Mouse (Mus musculus): ENCODE measurements around the gene Notch2. TPM values are rescaled to one million over a fixed set of nuclear protein-coding genes. Genes with fewer than 3 reads are reported as not detected.
A peak's percentile ranks its signal among the peaks of the same experiment; 100 is the strongest.

Notch2 gene
- total RNA-seq, 2 experiments from 2014 or later = 28.6 to 32.5 TPM

DNA sequence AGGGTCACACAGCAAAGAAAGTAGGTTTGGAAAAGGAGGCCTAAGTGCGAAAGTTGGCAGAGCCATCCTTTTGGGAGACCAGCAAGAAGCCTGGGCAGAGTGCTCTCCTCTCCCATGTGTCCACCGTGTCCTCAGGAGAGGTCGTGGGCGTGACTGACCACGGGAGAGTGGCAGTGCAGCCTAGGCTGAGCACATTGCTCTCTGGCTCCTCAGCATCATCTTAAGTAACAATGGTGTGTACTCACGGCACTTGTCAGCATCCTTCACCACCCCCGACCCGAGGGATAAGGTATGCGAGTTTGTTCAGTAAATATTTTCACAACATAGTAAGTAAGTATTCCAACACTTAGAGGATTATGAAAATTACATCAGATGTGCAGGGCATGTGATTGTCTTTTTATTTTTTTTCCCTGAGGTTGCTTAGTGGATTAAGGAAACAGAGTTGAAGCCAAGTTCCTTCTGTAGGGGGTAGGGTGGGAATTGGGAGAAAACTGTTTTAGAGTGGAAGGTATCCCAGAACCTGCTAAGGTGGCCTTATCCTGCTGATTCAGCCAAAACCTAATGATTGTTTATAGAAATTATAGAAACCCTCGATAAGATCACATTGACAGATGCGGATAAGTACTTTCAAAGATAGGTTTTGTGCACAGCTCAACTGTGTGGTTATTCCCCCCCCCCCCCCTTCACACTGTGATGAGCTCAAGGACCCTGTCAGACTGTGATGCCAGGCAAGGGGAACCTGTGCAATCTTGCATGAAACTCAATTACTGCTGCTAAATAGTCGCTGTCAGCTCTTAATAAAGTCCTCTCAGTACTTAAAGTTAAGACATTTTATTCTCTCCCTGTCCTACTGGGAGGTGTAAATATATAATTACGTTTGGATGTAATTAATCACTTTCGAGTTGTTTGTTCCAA is 37.4 kb downstream of the Notch2 start:
- no peak for DNase-seq (ENCODE audit: low spot score in 2 of 2)

- DNase-seq (ENCODE audit: low spot score in 2 of 2) = no peak
Measured at GRCm38 (mm10) chr3:98051407-98051968, 38.2 kb downstream of the Notch2 start.

DNA sequence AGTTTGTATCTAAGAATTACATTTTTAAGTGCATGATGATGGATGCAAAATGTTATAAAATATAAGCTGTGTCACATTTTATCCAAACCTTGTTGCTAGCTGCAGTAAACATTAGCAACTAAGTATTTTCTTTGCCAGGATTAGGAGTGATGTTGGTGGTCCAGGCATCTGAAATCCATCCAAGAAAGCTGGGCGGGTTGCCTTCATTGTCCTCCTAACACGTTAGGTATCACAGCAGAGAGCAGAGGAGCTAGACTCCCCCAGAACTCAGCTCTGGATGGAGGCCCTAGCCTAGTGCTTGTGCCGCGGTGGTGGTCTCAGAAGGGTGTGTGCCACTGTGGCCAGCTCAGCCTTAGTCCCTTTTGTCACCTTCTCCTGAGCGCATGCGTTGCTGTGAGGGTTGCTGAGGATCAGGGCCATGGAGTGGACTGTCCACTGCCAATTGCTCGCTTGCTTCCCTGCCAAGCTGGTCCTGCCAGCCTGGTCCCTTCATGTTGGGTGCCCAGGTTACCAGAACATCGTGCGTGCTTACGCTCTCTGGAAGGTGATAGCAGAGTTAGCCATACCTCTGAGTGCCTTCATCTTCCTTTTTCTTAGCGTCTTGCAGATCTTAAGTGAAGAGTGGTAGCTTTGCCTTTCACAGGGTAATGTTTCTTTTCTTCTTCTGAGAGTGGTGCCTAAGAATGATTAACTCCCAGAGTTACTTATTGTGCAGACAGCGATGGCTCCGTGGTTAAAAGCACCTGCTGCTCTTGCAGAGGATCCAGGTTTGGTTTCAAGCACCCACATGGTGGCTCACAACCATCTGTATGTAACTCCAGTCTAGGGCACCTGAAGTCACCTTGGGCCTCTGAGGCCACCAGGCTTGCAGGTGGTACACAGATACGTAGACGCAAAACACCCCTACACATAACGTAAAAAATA is 39.4 kb downstream of the Notch2 start:
- DNase-seq (ENCODE audit: low spot score in 2 of 2) = peak in 1 of 2 experiments; percentile 59

DNA sequence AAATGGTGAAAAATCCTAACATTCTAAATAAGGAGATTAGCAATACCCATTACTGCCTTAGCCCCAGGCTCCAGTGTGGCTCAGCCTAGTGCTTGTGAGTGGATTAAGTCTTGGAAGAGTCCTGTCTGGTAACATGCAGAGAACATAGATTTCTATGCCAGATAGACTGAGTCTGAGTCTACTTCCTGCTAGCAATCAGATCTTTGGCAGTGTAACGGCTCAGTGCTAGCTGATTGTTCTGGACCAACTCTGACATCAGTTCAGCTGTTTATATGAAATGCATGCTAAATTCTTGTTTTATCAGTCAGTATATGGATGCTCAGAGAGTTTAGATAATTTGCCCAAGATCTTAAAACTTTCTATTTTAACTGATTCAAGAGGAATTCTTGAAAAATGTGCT is 40.5 kb downstream of the Notch2 start:
- DNase-seq (ENCODE audit: low spot score in 2 of 2) = no peak

DNA sequence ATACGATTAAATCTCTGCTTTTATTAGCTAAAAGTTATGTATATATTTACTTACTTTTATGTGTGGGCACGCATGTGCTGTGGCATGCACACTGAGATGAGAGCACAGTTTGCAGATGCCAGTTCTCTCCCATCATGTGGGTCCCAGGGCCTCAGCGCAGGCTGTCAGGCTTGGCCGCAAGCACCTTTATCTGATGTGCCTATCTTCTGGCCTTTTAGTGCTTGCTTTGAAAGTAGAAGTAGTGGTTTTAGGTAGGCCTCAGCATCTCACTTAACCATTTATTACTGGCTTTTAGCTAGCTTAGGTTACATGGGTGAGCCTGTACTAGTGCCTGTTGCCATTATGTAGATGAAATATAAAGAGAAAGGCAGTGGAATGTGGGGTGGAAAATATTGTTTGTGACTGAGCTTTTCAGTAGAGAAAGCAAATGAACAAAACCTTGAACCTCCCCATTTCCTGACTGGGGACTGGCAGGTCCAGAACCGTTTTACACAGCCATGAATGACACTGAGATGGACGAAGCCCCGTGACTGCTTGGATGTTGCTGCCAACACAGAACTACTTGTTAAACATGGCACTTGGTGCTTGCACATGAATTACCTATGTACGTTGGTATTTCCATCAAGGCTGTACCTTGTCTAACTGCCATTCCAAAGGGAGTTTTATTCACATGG is 41.1 kb downstream of the Notch2 start:
- no peak for DNase-seq (ENCODE audit: low spot score in 2 of 2)

DNA sequence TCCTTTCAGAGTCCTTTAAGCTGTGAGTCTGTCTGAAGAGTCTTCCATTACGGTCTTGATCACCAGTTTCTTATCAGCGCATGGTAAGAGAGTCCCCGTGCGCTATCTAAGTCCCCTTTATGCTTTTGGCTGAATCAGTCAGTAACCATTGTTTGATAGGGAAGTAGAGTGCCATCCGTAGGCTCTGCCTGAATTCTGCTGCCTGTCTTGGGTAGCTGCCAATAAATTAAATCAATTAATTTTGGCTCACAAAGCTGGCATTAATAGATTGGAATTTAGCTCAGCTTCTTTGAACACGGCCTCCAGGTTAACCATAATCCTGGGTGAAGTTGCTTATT is 41.6 kb downstream of the Notch2 start:
- no peak for DNase-seq (ENCODE audit: low spot score in 2 of 2)

DNA sequence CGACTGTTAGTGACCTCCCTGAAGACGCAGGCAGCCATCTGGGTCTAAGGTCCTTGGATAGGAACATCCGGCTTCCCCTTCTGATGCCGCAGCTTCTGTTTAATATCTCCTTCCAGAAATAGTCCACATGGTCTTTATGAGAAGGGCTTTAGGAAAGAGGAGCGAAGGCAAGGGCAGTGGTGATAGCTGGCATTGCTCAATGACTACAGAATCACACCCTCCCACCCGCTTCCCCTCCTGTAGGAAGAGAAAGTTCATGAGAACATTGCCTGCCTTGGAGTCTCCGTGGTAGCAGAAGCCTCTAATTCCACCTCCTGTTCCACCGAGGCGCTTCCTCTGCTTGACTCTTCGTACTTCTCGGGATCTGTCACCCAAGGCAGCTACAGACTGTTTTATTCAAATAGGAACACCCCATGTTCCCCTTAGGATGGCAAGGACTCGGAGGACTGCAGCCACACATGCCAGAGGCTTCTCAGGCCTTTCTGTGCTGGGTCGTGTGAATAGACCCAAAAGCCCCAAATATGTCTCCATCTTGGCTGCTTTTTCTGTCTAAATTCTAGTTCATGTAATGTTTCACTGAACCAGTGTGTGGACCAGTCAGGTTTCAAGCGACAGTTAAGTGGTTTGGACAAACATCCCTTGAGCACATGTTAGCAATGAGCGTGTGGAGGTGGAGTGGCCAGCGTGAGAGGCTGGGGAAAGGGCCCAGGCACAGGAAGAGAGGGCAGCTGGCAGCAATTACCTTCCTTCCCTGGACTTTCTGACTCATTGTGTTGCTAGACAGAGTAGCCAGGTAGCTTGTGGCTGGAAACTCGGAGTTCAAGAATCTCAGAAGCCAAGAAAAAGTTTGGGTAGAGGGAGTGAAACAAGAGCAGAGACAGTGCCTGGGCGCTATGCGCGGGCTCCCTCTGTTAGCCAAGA is 42.7 kb downstream of the Notch2 start:
- no peak for DNase-seq (ENCODE audit: low spot score in 2 of 2)

GRCm38 (mm10) chr3:98056956-98057365 is 43.6 kb downstream of the Notch2 start:
- DNase-seq (ENCODE audit: low spot score in 2 of 2) = no peak

- no peak for DNase-seq (ENCODE audit: low spot score in 2 of 2)
Measured at GRCm38 (mm10) chr3:98059076-98059475, 45.7 kb downstream of the Notch2 start.

DNA sequence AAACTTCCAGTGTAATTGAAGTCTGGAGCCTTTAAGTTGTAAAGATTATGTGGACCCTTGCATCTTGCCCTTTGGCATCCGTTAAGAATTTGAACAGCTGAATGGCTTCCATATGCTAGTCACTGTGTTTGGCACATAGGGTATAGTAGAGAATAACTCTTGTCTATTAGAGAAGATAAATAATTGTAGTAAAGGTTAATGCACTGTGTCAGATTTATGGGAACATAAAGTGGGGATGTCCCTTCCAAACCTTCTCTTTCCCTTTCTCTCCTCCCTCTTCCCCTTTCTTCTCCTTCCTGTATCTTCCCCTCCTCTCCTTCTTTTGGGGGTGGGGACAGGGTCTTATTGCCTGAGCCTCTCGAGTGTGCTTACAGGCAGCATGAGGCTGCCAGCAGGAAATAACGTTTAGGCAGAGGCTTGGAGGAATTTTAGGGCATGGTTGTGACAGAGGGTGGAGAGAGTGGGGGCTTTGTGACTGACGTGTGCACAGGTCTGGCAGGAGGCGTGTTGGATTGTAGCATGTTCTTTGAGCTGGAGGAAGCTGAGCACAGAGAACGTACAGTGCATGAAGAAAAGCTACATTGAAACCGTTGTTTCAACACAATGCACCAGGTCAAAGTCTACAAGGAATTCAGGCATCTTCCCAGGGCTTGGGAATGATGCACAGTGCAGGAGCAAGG is 47.8 kb downstream of the Notch2 start:
- DNase-seq (ENCODE audit: low spot score in 2 of 2) = no peak

GRCm38 (mm10) chr3:98061661-98062330 is 48.5 kb downstream of the Notch2 start:
- DNase-seq (ENCODE audit: low spot score in 2 of 2) = no peak

DNA sequence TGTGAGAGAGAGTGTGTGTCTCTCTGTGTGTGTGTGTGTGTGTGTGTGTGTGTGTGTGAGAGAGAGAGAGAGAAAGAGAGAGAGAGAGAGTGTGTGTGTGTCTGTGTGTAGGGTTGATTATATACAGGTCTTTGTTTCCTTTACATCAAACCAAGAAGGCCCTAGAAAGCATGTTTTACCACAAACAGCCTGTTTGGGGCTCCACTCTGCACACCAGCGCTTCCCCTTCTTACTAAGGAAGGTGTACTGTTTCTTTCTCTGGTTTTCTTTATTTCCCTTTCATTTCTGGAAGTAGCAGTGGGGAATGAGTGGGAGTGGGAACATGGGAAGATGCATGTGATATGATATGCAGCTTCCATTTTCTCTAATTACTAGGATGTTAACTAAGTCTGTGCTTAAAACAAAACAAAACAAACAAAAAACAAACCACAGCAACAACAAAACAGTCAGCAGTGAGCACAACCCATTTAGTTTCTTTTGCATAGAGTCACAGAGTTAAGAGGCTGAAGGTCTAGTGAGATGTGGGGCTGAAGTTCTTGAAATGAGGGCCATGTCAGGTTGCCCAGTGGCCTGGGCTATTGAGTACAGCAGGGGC is 49.4 kb downstream of the Notch2 start:
- no peak for DNase-seq (ENCODE audit: low spot score in 2 of 2)

DNA sequence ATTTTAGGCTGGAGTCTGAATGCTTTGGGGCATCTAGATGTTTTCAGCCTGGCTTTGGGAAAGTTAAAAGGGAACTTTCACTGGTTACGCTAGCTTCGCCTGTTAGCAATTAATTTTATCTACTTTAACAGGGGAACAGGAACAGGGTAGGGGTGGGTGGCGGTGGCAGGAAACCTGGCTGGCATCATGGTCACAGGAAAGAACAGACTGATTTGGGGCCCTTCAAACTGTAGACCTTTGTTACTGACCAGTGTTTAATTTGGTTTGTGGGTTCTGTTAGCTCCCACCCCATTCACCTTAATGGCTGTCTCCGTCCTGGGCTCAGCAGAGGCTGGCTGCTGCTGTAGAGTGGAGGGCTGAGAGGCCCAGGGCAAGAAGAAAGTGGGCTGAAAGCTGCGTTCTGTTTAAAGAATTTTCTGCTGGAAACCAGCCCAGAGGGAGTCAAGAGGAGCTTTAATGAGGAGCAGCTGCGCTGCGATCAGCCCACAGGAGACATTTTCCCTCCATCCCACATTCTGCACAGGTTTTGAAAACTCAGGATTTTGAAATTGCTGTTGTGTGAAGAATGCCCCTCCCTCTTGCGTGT is 50.0 kb downstream of the Notch2 start:
- DNase-seq (ENCODE audit: low spot score in 2 of 2) = peak; percentile 46 to 63

DNA sequence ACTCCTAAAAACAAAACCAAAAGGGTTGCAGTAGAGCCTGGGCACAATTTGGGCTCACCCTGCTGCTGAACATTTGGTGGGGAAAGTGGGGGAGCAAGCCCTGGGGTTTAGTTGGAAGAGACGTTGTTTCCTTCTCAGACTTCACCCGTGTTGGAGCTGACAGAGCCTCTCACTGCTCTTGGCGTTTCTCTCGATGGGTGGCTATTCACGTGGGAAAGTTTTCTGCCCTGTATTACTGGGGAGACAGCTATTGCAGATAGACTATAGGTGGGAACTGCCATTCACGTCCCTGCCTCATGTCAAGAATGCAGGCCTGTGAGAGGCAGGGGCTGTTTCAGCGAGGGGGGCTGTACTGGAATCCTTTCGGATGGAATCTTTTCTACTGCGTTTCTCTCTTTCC is 50.5 kb downstream of the Notch2 start:
- DNase-seq (ENCODE audit: low spot score in 2 of 2) = no peak

GRCm38 (mm10) chr3:98065004-98065403 is 51.7 kb downstream of the Notch2 start:
- no peak for DNase-seq (ENCODE audit: low spot score in 2 of 2)

GRCm38 (mm10) chr3:98066434-98066833 is 53.1 kb downstream of the Notch2 start:
- DNase-seq (ENCODE audit: low spot score in 2 of 2) = no peak

DNA sequence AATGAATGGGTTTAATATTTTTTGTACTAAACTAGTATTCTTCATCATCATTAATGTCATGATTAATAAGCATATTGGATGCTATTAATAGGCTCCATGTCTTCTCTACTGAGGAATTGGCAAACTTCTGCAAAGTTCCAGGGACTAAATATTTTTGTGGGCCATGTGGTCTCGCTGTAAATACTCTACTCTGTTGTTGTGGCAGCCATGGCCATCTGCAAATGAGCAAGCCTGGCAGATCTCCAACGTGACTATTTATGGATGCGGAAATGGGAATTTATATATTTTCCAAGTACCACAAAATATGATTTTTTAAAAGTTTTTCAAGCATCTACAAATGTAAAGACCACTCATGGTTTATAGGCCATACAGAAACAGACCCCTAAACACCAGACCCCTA is 54.1 kb downstream of the Notch2 start:
- no peak for DNase-seq (ENCODE audit: low spot score in 2 of 2)

DNA sequence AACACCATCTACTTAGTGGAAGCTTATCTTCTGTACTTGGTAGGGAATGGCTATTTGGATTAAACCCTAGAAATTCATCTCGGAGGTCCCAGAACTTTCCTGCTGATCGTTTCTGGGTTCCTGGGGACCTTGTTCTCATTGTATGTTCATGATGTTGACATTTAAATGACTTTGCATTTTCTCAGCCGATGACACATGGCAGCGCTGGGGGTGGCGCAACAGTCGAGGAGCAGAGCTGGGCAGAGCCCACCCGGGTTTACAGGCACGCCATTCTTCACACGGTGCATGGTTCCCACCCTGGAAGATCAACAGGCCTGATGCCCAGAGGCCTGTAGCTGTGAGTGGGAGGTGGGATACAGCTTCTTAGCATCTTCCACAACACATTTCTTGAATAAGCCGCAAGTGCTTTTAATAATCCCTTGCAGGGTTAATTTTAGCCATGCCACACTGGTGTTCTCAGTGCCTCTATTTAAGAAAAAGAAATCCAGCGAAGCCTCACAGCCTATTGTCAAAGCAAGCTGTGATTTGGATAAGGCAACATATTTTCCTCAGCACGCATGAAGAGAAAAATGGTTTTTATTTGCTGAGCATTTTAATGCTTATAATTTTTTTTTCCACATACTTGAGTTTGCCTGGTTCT is 54.6 kb downstream of the Notch2 start:
- no peak for DNase-seq (ENCODE audit: low spot score in 2 of 2)
